Mouse (Mus musculus) hindbrain, embryonic 13.5 days (tissue): ENCODE results near the gene Aadac. TPM values are rescaled to one million over a fixed set of nuclear protein-coding genes. Genes with fewer than 3 reads are reported as not detected.

Source experiments
- ATAC-seq: fragments of 200-750 bp; cut with Nextera tagmentation; 2 replicates; pipeline ENCODE4 v1.8.0; 2017; ENCODE audit warnings: moderate TSS enrichment; ENCODE audit not compliant: low FRiP score
- H3K27ac ChIP-seq: fragments of 300-500 bp; sonication (generic); 2 replicates; pipeline ENCODE4 v1.5.1; 2015; ENCODE audit warnings: inconsistent platforms, mild to moderate bottlenecking, moderate library complexity
- H3K27me3 ChIP-seq: fragments of 300-500 bp; sonication (generic); 2 replicates; pipeline ENCODE4 v1.6.1; 2015; ENCODE audit warnings: mild to moderate bottlenecking, inconsistent platforms
- H3K36me3 ChIP-seq: fragments of 300-500 bp; sonication (generic); 2 replicates; pipeline ENCODE4 v1.6.1; 2015; ENCODE audit warnings: mild to moderate bottlenecking, inconsistent platforms
- H3K4me1 ChIP-seq: fragments of 300-500 bp; sonication (generic); replicated peaks from 2 replicates; pipeline ENCODE4 v1.6.1; 2015; ENCODE audit warnings: inconsistent platforms
- H3K4me2 ChIP-seq: fragments of 300-500 bp; sonication (generic); 2 replicates; pipeline ENCODE4 v1.6.1; 2015; ENCODE audit warnings: inconsistent platforms, mild to moderate bottlenecking, moderate library complexity
- H3K4me3 ChIP-seq: fragments of 300-500 bp; sonication (generic); 2 replicates; pipeline ENCODE4 v1.5.1; 2015; ENCODE audit warnings: mild to moderate bottlenecking, inconsistent platforms
- H3K9ac ChIP-seq: fragments of 300-500 bp; sonication (generic); 2 replicates; pipeline ENCODE4 v1.6.1; 2015; ENCODE audit warnings: mild to moderate bottlenecking, inconsistent platforms
- H3K9me3 ChIP-seq: fragments of 300-500 bp; sonication (generic); 2 replicates; pipeline ENCODE4 v1.6.1; 2016; ENCODE audit warnings: inconsistent platforms
- WGBS: fragments of 180-500 bp; shearing (Covaris S2); methylation state at CpG from one replicate; pipeline ENCODE4 v1.1.7; 2015; 5-methylcytosine and 5-hydroxymethylcytosine counted together
- polyA plus RNA-seq: library from polyadenylated mRNA; unstranded; fragments of >200 nt; fragmentation: Nextera tagmentation; extraction: Ambion mirVana; gene quantifications from 2 replicates; pipeline ENCODE4 v1.2.1, GENCODE M21; 2015

The Aadac gene
- polyA plus RNA-seq, result not detected in 2 replicates

DNA sequence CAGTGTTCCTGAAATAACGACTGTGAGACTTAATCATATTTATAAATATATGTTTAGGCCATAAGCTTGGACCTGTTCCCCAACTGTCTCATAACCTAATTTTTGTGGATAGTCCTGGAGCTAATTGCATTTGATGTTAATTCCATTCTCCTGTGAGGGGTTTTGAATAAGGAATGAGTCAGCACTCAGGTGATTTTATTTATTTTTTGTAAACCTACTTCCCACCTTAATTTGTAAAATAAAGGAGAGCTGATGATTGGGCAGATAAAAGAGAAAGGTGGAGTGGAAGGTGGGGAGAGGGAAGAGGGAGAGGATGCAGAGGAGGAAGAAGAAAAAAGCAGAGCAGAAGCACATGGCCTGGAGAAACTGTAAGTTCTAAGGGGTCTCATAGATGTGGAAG lies at the start of gene Aadac:
TSS of gene Aadac (plus strand) at position 301 of the 400 bp plus-strand sequence.
- no peaks in the 10 kb centered on the region for H3K4me1 ChIP-seq
- H3K9me3 ChIP-seq, result no peaks in the 10 kb centered on the region
- H3K4me2 ChIP-seq, result no peak within 1 kb of the TSS
- H3K27ac ChIP-seq, result no peak within 1 kb of the TSS
- no peaks in the 10 kb centered on the region for H3K36me3 ChIP-seq
- ATAC-seq, result no peak
- 86% methylated on average over 1 of the region's 1 CpGs for WGBS
- no peaks in the 10 kb centered on the region for H3K27me3 ChIP-seq
- H3K9ac ChIP-seq, result no peak within 1 kb of the TSS
- H3K4me3 ChIP-seq, result no peak within 1 kb of the TSS

DNA sequence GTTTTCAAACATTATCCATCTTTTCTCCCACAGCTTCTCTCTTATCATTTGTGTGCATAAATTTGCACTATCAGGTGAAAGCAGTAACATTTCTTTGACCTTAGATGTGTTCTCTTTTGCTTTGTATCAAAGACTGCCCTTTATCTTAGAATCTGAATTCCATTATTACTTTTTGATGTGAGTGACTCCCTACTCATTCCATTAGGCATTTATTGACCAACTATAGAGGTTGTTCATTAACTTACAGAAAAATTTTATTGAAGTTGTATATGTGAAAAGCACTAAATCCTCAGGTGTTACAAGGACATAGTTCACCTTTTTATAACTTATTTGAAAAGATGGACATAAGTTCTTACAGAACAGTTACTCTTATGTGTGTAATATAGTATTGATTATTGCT lies 21.9 kb upstream of the Aadac start:
- no peak overlapping the region for H3K9ac ChIP-seq
- no peaks in the 10 kb centered on the region for H3K9me3 ChIP-seq
- no peak for ATAC-seq
- H3K36me3 ChIP-seq, result no peaks in the 10 kb centered on the region
- H3K4me3 ChIP-seq, result no peak overlapping the region
- H3K4me1 ChIP-seq, result no peaks in the 10 kb centered on the region
- no peaks in the 10 kb centered on the region for H3K27me3 ChIP-seq
- H3K4me2 ChIP-seq, result no peak overlapping the region
- H3K27ac ChIP-seq, result no peak overlapping the region

DNA sequence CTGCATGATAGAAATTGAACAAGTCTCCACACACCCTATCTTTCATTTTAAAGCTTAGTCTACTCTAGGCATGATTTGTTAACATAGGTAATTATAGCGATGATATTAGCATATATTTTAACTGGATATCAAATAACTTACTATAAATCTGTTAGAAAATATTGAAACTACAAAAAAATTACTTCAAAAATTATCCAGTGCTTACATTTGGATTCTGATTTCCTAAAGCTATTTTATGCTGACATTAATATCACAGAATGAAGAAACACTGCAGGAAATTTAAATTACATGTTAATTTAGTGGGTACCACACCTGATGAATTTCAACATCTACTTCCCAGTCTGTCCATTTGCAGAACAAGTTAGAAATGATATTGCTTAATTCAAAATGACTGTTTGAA lies 19.1 kb upstream of the Aadac start, which contains the start of gene Aadacl2:
TSS of gene Aadacl2 (plus strand) at position 301 of the 400 bp plus-strand sequence.
- Histone ChIP-seq H3K4me3 (no peak within 1 kb of the TSS), H3K27ac (no peak within 1 kb of the TSS), H3K27me3 (no peaks in the 10 kb centered on the region), H3K9me3 (no peaks in the 10 kb centered on the region), H3K36me3 (no peaks in the 10 kb centered on the region), H3K9ac (no peak within 1 kb of the TSS), H3K4me1 (no peaks in the 10 kb centered on the region), H3K4me2 (no peak within 1 kb of the TSS)
- no peak for ATAC-seq
- 81% methylated on average over 1 of the region's 1 CpGs for WGBS

DNA sequence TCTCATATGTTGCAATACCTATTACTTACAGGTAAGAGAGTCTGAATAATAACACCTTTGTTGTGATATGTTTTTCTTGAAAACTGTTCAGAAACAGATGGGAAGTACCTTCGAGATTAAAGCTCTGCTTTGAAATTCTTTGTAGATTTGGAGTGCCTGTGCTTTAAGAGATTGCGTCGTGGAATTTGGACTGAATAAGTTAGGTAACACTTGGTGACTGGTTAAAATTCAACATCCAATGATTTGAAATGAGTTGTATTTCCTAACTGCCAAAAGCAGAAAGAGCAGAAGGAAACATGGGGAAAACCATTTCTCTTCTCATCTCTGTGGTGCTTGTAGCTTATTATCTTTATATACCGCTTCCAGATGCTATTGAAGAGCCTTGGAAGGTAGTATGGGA lies 6.0 kb downstream of the Aadac start:
- H3K9ac ChIP-seq, result no peak overlapping the region
- no peaks in the 10 kb centered on the region for H3K4me1 ChIP-seq
- no peaks in the 10 kb centered on the region for H3K9me3 ChIP-seq
- ATAC-seq, result no peak
- H3K4me3 ChIP-seq, result no peak overlapping the region
- no peaks in the 10 kb centered on the region for H3K27me3 ChIP-seq
- H3K4me2 ChIP-seq, result no peak overlapping the region
- H3K36me3 ChIP-seq, result no peaks in the 10 kb centered on the region
- WGBS, result 89% methylated on average over 4 of the region's 4 CpGs
- H3K27ac ChIP-seq, result no peak overlapping the region

DNA sequence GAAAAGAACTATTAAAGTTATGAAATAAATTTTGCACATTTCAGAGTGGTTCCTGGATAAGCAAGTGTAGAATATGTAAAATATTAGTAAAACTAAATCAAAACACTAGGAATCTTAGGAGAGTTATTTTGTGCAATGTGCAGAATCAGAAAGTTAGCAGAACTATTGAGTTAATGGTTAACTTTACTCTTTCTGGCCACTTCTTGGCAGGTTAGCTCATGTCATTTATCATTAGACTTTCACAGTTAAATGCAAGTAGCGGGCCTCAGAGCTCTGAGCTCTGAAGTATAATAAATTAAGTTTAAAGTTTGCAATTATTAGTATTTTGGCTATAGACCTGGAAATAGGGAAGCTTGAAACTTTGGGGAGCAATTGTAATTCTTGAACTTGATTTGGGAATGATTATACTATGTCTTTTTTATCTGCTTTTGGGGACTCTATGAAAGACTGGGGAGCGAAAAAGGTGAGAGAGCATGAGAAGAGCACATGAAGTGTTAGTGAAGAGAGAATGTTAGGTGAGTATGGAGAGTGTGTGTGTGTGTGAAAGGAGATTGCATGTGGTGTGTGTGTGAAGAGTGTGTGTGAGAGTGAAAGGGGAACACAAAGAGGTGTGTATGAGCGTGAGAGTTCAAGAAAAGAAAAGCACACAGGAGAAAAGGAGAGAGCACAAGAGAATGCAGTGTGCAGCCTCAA lies 20.9 kb downstream of the Aadac start:
- WGBS, result 75% methylated on average over 3 of the region's 3 CpGs

DNA sequence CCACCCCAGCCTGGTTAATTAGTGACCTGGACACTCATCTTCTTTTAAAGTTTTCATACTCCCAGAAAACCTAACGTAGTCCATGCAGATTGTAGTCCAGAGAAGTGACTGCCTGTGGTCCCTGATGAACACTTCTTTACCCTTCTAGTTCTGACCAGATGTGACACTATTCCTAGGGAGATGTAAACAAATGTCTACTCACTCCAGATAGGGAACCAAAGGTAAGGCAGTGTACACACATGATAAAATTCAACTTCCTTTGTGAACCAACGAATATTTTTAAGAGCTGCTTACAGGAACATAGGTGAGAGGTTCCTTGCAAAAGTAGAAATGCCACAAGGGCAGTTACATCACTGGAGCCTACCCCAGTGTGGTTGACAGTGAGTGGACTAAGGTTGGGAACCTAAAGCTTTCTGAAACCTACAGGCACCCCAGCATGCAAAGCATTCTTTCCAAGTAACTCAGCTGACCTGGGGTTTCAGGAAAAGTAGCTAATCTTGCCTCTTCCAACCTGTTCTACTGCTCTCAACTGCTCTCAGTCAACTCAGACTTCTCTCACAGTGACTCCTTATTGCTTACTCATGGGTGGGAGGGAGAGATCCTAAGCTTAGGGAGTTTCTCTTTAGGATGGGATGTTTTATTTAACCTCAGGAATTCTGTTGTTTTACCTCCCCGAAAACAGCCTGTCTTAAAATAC lies 27.9 kb downstream of the Aadac start:
- Histone ChIP-seq H3K9me3 (no peaks in the 10 kb centered on the region), H3K27ac (no peak overlapping the region), H3K4me2 (no peak overlapping the region), H3K36me3 (no peaks in the 10 kb centered on the region), H3K9ac (no peak overlapping the region), H3K27me3 (no peaks in the 10 kb centered on the region), H3K4me1 (no peaks in the 10 kb centered on the region), H3K4me3 (no peak overlapping the region)
- no peak for ATAC-seq
- WGBS, result 89% methylated on average over 3 of the region's 3 CpGs

More for the DNA sequence above, 20.9 kb downstream of the Aadac start:
- H3K4me3 ChIP-seq, result no peak overlapping the region
- no peak for ATAC-seq
- no peaks in the 10 kb centered on the region for H3K9me3 ChIP-seq
- H3K9ac ChIP-seq, result no peak overlapping the region
- no peak overlapping the region for H3K4me2 ChIP-seq
- H3K4me1 ChIP-seq, result no peaks in the 10 kb centered on the region
- no peak overlapping the region for H3K27ac ChIP-seq
- no peaks in the 10 kb centered on the region for H3K27me3 ChIP-seq
- H3K36me3 ChIP-seq, result no peaks in the 10 kb centered on the region

DNA sequence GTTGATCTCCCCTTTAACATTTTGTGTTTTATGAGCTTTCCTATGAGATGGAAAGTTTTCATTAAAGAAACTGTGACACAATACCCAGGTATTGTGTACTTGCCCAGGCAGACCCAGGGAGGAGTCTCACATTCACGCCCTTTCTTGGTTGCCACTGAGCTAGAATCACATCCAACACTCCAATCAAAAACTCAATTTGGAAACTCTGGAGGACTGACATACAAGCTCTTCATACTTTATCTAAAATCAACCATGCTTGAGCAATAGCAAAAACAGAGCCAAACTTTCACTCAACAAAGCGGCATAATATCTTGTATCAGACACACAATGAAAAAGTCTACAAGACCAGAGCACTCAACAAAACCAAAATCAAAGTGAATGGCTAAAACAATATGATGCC lies 28.4 kb downstream of the Aadac start:
- no peak for ATAC-seq
- Histone ChIP-seq H3K4me3 (no peak overlapping the region), H3K9me3 (no peaks in the 10 kb centered on the region), H3K9ac (no peak overlapping the region), H3K27me3 (no peaks in the 10 kb centered on the region), H3K27ac (no peak overlapping the region), H3K4me2 (no peak overlapping the region), H3K36me3 (no peaks in the 10 kb centered on the region), H3K4me1 (no peaks in the 10 kb centered on the region)
- 99% methylated on average over 2 of the region's 2 CpGs for WGBS

DNA sequence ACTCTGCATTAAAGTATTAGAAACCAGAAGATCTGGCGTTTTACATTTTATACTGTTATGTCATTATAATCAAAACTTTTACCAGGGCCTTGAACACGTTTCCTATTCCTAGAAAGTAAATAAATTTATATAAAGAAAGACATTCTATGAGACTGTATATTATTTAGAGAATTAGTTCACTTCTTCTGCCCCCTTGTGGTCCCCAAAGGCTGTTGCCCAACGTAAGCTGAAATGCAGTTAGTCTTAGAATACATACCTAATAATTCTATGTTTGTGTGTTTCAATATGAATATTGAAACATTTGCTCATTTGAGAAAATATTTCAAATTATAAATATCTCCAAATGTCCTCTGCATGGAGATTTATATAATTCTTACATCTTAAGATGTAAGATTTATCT lies 30.9 kb downstream of the Aadac start:
- 32% methylated on average over 3 of the region's 3 CpGs for WGBS
- no peak for ATAC-seq

DNA sequence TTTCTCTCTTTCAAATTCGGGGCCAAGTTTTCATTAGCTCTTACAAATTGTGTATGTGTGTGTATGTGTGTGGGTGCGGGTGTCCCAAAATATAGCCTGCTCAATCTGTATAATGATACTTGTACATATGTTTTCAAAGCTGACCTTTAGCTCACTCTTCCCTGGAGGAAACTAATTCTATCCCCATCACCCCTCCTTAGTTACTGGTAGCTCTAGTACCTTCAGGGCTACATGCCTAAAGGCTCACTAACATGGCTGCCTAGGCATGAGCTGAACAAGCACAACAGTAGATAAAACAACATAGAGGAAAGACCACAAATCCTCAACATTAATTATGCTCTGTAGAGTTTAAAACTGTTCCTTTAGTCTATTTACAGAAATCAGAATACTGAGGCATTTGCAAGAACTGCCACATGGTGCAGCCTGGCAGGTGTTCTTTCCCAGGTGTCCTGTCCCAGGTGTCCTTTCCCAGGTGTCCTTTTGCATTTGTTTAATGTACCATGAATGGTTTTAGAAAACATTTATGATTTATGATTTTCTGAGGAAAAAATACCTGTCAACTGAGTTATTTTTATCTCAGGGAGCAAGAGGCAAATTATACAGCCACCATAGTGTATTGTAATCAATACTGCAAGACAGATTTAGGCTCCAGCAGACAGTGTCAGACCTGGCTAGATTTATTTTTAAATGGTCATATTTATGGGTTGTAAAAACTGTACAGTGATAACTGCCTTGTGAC lies 31.7 kb downstream of the Aadac start:
- H3K9ac ChIP-seq, result no peak overlapping the region
- H3K4me3 ChIP-seq, result no peak overlapping the region
- H3K4me2 ChIP-seq, result no peak overlapping the region
- H3K9me3 ChIP-seq, result no peaks in the 10 kb centered on the region
- no peak overlapping the region for H3K27ac ChIP-seq
- H3K4me1 ChIP-seq, result no peaks in the 10 kb centered on the region
- no peaks in the 10 kb centered on the region for H3K36me3 ChIP-seq
- no peak for ATAC-seq
- 83% methylated on average over 2 of the region's 2 CpGs for WGBS
- no peaks in the 10 kb centered on the region for H3K27me3 ChIP-seq

More for the DNA sequence above, 30.9 kb downstream of the Aadac start:
- no peaks in the 10 kb centered on the region for H3K4me1 ChIP-seq
- H3K27ac ChIP-seq, result no peak overlapping the region
- H3K9ac ChIP-seq, result no peak overlapping the region
- no peak overlapping the region for H3K4me3 ChIP-seq
- no peak overlapping the region for H3K4me2 ChIP-seq
- H3K27me3 ChIP-seq, result no peaks in the 10 kb centered on the region
- no peaks in the 10 kb centered on the region for H3K36me3 ChIP-seq
- no peaks in the 10 kb centered on the region for H3K9me3 ChIP-seq

DNA sequence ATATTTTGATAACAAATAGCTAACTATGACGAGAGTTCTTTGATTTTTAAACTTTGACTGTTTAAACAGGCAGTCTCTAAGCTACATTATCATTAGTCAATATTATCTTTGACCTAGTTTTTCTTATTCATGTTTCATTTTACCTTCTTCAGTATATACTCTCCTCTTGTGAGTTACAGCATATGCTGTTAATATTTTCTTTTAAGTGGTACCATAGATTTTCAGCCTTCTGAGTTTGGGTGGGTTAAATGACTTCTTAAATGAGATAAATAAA lies 32.2 kb downstream of the Aadac start:
- Histone ChIP-seq H3K4me2 (no peak overlapping the region), H3K27me3 (no peaks in the 10 kb centered on the region), H3K4me1 (no peaks in the 10 kb centered on the region), H3K4me3 (no peak overlapping the region), H3K9ac (no peak overlapping the region), H3K9me3 (no peaks in the 10 kb centered on the region), H3K36me3 (no peaks in the 10 kb centered on the region), H3K27ac (no peak overlapping the region)
- 65% methylated on average over 1 of the region's 1 CpGs for WGBS
- no peak for ATAC-seq

DNA sequence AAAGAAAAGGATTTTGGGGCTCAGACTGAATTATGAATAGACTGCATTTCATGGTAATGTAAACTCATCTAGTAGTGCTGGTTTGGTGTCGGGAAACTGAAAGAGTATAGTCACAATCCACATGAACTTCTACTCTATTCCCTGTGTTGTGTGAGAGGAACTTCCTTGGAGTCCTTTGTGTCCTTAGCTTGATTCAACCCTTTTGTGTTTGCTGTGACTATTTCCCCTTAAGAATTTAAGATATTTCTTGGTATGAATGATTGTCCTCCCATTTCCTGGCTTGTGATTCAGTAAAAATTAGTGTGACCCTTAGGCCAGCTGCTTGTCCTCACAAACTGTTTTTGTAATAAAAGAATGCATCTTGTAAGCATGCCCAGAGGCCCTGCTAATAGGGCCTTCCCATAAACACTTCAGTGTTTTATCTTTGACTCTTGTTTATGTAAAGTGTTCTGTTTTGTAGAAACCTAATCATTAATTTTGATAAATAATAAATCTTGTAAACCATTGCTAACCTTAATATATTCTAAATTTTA lies 53.4 kb downstream of the Aadac start:
- ATAC-seq, result no peak
- Histone ChIP-seq H3K4me2 (no peak overlapping the region), H3K4me1 (peaks cover 4% of the 10 kb centered on the region), H3K4me3 (no peak overlapping the region), H3K27ac (no peak overlapping the region), H3K9me3 (no peaks in the 10 kb centered on the region), H3K36me3 (no peaks in the 10 kb centered on the region), H3K27me3 (no peaks in the 10 kb centered on the region), H3K9ac (no peak overlapping the region)
- 85% methylated on average over 1 of the region's 1 CpGs for WGBS

DNA sequence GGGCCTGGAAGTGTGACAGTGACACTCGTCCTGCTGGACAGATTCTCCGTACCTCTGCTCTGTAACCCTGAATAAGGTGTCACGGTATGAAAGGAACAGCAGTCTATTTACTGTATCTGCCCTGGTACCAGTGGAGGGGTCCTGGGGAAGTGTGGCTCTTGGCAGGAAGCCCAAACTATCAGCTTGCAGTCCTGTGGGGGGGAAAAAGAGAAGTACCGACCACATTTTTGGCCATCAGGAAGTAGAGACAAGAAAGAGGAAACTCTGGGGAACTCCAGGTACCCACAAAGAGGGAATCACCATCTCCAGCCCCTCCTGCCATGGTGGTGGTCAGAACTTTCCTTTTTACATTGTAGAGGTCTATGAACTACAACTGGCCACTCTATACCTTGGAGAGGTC lies 55.1 kb downstream of the Aadac start:
- 0 out of 2 replicates have a peak, but pooled peaks have one; percentile 17 for ATAC-seq
- H3K4me1 ChIP-seq, result peaks cover 4% of the 10 kb centered on the region
- WGBS, result 62% methylated on average over 4 of the region's 4 CpGs

More for the DNA sequence above, 55.1 kb downstream of the Aadac start:
- Histone ChIP-seq H3K27me3 (no peaks in the 10 kb centered on the region), H3K36me3 (no peaks in the 10 kb centered on the region), H3K4me2 (no peak overlapping the region), H3K27ac (no peak overlapping the region), H3K9ac (no peak overlapping the region), H3K4me3 (no peak overlapping the region), H3K9me3 (no peaks in the 10 kb centered on the region)
